In genomic region chr14:72783248-72783647, GRCm38 (mm10) we compare ENCODE assay signal across 8 mouse cellular contexts.
DNase-seq lines count a peak whose midpoint lies in the region; ATAC-seq and TF ChIP-seq lines count a peak whose summit lies in the region.

No protein-coding gene starts in this region.

- H3K9me3 ChIP-seq in limb, embryonic 11.5 days (ENCODE audit: control insufficient read depth, low read length) = no peaks in the 10 kb centered on the region
- H3K9me3 ChIP-seq in limb, embryonic 10.5 days (replicated peaks) = no peaks in the 10 kb centered on the region

- H3K4me2 ChIP-seq in limb, embryonic 11.5 days (ENCODE audit: low read depth, severe bottlenecking) = no peak overlapping the region

- H3K4me3 ChIP-seq in limb, embryonic 11.5 days (ENCODE audit: low read depth, low read length) = no peak overlapping the region
- H3K4me3 ChIP-seq in limb, embryonic 10.5 days = no peak overlapping the region
- no peak overlapping the region for H3K4me3 ChIP-seq in gastrocnemius, adult 2 months

- no peaks in the 10 kb centered on the region for H3K27me3 ChIP-seq in limb, embryonic 11.5 days (ENCODE audit: control insufficient read depth, insufficient read depth, low read length)
- H3K27me3 ChIP-seq in limb, embryonic 10.5 days (ENCODE audit: low read depth, poor library complexity, severe bottlenecking) = no peaks in the 10 kb centered on the region

- no peak for ATAC-seq in limb, embryonic 11.5 days (ENCODE audit: insufficient number of reproducible peaks, low FRiP score, low TSS enrichment, low read depth)
- ATAC-seq in hematopoietic stem cell, adult 5-6 weeks (replicated peaks in 1 of 2; ENCODE audit: insufficient read depth in 1 of 2, low FRiP score in 2 of 2, low TSS enrichment in 1 of 2, low read depth in 1 of 2, poor library complexity in 2 of 2, severe bottlenecking in 2 of 2) = peak; percentile 37 to 76; a peak in 1 of 4 replicates
- ATAC-seq in erythroid progenitor cell, adult 5-6 weeks (replicated peaks; ENCODE audit: low FRiP score, poor library complexity, severe bottlenecking) = no peak

- no peak overlapping the region for H3K9ac ChIP-seq in limb, embryonic 11.5 days (ENCODE audit: low read length)

- 64% methylated on average over 9 of the region's 9 CpGs for WGBS in limb, embryonic 11.5 days
- WGBS in limb, embryonic 10.5 days = 64% methylated on average over 9 of the region's 9 CpGs

- intact Hi-C loops in gastrocnemius, adult 2 months (cut with DNase I) = no loop called here

- H3K4me1 ChIP-seq in limb, embryonic 11.5 days (ENCODE audit: control insufficient read depth, insufficient read depth, low read length) = no peaks in the 10 kb centered on the region
- H3K4me1 ChIP-seq in limb, embryonic 10.5 days = peaks cover 5% of the 10 kb centered on the region; the same call in 1 of the 2 replicates

- H3K36me3 ChIP-seq in limb, embryonic 11.5 days (ENCODE audit: control insufficient read depth, insufficient read depth, low read length) = no peaks in the 10 kb centered on the region
- no peaks in the 10 kb centered on the region for H3K36me3 ChIP-seq in limb, embryonic 10.5 days

- H3K27ac ChIP-seq in limb, embryonic 11.5 days (replicated peaks; ENCODE audit: low read depth, low read length) = no peak overlapping the region
- H3K27ac ChIP-seq in limb, embryonic 10.5 days = no peak overlapping the region
- H3K27ac ChIP-seq in gastrocnemius, adult 2 months = no peak overlapping the region

- TF ChIP-seq CTCF in gastrocnemius, adult 2 months (IDR thresholded peaks at IDR 0.05) = no peak

- DNase-seq in limb, embryonic 11.5 days (ENCODE audit: low spot score) = peak; percentile 22
- no peak for DNase-seq in limb, embryonic 10.5 days (ENCODE audit: low spot score)
- peak; percentile 61 for DNase-seq in gastrocnemius, adult 2 months
- peak; percentile 73 to 78 for DNase-seq in lung, postnatal 4 days
- no peak for DNase-seq in cerebellum, adult 9-11 months
- no peak for DNase-seq in layer of hippocampus, postnatal 10 days (ENCODE audit: low spot score in 2 of 2)

Comparison
In these comparisons a context has a peak if more than half of its experiments do, and no peak if none do; other contexts are left out.
1. DNase-seq: peak in limb, embryonic 11.5 days (single experiment), gastrocnemius, adult 2 months (single experiment) and lung, postnatal 4 days (2 of 2); none in limb, embryonic 10.5 days (single experiment), cerebellum, adult 9-11 months (single experiment) and layer of hippocampus, postnatal 10 days (0 of 2).
2. ATAC-seq: peak in hematopoietic stem cell, adult 5-6 weeks (2 of 2); none in limb, embryonic 11.5 days (single experiment) and erythroid progenitor cell, adult 5-6 weeks (single experiment).